Mouse (Mus musculus): Measurements from ENCODE around the gene Taok2.
A peak's percentile ranks its signal among the peaks of the same experiment; 100 is the strongest.
"Not testable (repeated sequence)": the region's sequence is repeated elsewhere in the genome, so short reads cannot be mapped to it uniquely, and the experiment has no call there.

The Taok2 gene

DNA sequence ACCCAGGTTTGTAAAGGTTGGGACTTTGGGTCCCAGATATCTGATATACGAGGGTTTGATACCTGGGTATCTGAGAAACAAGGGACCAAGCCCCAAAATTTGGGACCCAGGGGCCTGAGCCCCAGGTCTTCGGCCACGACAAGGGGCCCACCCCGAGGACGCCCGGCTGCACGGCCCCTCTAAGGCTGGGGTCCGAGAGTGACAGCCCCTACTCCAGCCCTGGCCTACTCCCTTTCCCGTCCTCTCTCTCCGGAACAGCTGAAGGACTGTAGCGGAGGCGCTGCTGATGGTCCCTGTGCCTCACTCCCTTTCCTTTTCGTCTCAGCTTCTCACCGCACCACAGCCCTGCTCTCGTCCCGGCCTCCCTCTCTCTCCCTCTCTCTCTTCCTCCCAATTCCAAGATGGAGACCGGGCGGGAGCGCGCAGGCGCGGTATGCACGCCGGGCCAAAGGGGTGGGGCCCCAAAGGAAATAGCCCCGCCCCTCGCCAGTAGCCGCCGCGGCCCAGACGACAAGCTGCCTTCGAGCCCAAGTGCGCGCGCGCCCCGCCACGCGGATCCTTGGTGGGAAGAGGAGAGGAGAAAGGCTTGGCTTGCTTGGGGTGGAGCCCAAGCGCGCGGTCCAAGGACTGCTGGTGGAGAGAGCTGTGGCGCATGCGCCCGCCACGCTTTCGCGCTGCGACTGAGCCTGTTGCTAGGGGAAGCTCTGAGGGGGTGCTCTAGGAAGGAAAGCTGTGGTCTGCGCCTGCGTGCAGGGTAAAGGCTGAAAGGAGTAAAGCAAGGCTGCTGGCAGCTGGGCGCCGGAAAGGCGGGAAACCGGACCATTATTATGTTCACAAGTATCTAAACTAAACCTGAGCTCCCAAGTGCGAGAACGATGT lies at the start of gene Taok2:
Taok2 (minus strand) TSS at position 418 of the 879 bp plus-strand sequence.
- peak; percentile 93 to 94 for DNase-seq (ENCODE audit: low spot score in 2 of 2)

DNA sequence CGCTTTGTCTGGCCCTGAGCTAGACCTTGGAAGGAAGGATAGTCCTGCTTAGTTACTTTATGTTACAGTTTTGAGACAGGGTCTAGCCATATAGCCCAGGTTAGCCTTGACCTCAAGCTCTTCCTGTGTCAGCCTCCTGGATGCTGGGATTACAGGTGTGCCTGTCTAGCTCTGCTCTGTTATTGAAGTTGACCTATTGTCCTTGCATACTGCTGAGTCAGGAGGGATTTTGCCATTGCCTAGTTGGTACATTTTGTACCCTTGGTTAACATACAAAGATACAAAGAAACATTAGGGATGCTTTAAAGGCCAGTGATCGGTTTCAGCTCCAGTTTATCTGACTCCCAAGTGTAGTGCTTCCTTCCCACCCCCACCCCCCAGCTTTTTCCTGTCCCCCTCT lies 48.1 kb upstream of the Taok2 start:
- DNase-seq (ENCODE audit: low spot score in 2 of 2) = no peak

DNA sequence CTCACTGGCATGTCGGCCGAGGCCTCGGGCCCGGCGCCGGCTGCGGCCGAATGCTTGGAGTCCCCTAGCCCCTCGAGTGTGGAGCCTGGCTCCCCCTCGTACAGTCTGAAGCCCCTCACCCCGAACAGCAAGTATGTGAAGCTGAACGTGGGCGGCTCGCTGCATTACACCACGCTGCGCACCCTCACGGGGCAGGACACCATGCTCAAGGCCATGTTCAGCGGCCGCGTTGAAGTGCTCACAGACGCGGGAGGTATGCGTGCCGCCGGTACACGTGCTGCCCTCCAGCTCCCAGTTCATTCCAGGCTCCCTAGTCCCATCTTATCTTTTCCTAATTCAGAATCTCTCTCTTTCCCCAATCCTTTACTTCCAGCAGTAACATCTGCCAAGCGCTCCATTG lies 44.5 kb upstream of the Taok2 start:
- DNase-seq (ENCODE audit: low spot score in 2 of 2) = no peak

DNA sequence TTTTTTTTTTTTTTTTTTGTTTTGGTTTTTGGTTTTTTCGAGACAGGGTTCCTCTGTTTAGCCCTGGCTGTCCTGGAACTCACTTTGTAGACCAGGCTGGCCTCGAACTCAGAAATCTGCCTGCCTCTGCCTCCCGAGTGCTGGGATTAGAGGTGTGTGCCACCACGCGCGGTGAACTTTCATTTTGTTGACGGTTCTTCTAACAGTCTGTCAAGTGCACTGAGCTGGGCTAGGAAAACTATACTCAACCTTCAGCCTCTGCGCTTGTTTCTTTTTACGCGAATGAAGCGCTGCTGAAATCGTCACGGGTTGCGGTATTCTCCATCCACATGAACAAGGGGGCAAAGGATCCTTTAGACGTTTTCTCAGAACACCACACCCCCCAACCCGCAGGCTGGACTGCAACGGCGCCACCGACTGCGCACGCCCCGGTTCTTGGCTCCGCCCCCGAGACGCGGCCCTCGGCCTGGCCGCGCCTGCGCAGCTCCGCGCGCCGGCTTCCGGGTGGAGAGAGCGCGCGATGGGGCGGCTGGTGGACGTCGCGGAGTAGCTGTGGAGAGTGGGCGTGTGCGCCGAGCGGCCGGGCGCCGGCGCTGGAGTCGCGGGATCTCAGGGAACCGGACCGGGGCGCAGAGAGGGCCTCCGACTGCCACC lies 44.0 kb upstream of the Taok2 start, which contains the start of gene Kctd13:
Kctd13 (plus strand) TSS at position 496 of the 654 bp plus-strand sequence.
- DNase-seq (ENCODE audit: low spot score in 2 of 2) = peak; percentile 93

DNA sequence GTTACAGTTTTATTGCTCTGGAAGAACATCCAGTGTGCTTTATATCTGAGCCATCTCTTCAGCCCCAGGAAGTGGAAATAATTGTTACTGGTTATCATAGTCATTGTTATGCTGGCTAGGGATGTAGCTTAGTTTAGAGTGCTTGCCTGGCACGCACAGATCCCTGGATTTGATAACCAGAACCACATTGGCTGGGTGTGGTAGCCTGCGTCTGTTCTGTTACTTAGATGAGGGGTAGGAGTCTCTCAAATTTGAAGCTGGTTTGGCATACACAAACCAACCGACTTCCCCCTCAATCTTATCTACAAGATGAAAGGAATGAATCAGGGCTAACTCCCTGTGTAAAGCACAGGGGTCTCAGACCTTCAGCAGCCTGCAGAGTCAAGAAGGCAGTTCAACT lies 41.8 kb upstream of the Taok2 start:
- no peak for DNase-seq (ENCODE audit: low spot score in 2 of 2)

DNA sequence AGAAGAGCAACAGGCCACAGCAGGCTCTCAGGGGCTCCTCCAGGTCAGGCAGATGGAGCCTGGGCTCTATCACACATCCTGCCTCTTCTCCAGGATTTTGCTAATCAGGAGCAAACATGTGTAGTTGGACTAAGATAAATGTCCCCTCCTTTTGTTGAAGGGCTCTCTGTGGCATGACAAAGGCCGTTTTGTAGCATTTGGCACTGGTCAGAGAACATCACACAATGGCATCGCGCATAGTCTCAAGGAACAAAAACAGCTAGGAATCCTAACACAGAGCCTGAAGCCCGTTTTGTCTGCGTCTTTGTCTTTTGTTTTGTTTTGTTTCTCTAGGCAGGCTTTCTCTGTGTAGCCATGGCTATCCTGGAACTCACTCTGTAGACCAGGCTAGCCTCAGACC lies 39.5 kb upstream of the Taok2 start:
- no peak for DNase-seq (ENCODE audit: low spot score in 2 of 2)

DNA sequence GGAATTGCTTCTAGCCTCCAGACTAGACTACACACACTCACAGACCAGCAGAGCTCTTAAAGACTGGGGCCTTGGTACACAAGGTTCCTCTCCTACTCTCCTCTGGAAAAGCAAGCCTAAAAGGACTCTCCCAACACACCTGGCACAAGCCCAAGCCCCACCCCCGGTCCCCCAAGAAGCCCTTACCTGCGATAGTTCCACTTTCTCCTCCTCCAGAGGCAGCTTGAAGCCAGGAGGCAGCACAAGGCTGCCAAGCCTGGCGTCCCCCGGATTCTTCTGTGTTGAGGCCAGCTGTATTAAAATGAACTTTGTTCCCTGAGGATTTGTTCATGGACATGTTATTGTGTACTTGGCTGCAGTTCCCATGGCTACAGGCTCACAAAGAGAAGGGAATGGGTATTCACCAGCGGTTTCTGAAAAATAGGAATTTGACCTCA lies 38.1 kb upstream of the Taok2 start, which contains the start of gene Tmem219:
Tmem219 (minus strand) TSS at position 294 of the 437 bp plus-strand sequence.
- DNase-seq (ENCODE audit: low spot score in 2 of 2) = no peak

DNA sequence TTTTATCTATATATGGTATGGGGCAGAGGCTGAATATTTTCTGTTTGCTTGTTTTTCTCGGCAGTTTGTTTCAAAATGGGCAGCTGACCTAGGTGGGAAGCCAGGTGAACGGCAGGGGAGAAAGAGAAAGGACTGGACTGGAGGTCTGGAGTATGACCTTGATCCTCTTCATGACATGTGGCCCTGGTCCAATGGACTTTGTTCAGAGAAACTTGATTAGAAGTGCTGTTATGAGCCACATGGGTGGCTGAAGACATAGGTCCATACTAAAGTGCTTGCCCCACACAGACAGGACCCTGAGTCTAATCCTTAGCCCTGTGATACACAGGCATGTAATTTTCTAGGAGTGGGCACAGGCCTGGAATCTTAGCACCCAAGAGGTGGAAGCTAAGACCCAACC lies 37.1 kb upstream of the Taok2 start:
- no peak for DNase-seq (ENCODE audit: low spot score in 2 of 2)

DNA sequence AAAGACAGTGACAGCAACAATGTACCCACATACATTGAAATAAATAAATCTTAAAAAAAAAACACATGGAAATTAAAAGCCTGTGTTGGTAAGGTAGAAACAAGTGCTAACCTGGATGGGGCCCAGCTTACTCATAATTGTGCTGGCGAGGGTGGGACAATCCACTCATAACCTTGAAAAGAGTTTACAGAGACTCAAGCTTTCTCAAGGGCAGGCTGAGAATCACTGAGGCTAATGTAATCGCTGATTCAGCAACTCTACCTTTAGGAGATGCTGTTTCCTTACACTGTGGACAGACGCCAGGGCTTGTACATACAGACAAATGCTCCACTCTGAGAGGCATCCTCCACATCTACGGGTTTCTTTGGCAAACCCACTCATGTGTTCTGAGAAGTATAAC lies 35.5 kb upstream of the Taok2 start:
- DNase-seq (ENCODE audit: low spot score in 2 of 2) = no peak

DNA sequence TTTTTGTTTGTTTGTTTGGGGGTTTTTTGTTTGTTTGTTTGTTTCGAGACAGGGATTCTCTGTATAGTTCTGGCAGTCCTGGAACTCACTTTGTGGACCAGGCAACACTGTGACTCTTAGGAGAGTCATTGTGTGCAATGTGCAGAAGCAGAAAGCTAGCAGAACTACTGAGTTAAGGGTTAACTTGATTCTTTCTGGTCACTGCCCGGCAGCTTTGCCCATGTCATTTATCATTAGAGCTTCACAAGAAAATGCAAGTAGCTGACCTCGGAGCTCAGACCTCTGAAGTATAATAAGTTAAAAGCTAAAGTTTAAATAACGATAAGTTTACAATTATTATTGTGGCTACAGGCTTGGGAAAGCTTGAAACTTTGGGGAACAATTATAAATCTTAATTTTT lies 33.9 kb upstream of the Taok2 start:
- DNase-seq (ENCODE audit: low spot score in 2 of 2) = not testable (repeated sequence)

DNA sequence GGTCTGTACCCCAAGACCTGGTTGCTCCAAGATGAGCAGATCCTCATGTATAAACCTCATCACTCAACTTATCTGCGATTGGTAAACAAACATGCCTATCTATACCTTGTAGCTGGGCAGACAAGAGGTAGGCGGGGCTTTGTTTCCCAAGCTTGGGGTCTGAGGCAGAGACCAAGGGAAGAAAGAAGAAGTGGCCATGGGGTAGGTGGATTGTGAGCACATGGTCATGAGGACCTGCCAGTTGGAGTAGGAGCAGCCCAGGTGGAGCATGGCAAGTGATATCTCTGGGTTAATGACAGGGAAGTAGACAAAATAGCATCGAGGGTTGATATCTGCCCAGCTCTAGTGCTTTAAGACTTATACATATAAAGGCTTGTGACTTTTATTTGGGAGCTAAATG lies 30.3 kb upstream of the Taok2 start:
- no peak for DNase-seq (ENCODE audit: low spot score in 2 of 2)

DNA sequence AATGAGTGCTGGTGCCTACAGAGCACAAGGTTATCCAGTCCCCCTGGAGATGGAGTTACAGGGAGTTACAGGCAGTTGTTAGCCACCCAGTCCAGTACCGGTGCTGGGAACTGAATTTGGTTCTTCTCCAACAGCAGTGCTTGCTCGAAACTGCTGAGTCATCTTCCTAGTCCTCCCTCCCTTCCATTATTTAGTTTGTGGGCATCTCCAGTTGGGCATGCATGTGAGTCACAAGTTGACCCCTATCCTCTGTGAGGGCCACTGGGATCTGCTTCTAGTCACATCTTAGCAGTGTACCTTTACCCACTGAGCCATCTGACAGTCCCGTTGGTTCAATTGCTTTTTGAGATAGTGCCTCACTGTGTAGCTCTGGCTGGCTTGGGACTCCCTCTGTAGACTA lies 21.1 kb upstream of the Taok2 start:
- no peak for DNase-seq (ENCODE audit: low spot score in 2 of 2)

DNA sequence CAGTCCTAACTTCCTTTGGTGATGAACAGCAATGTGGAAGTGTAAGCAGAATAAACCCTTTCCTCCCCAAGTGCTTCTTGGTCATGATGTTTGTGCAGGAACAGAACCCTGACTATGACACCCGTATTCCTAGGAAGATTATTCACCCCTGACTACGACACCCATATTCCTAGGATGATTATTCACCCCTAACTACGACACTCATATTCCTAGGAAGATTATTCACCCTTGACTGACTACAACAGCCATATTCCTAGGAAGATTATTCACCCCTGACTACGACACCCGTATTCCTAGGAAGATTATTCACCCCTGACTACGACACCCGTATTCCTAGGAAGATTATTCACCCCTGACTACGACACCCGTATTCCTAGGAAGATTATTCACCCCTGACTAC lies 15.3 kb upstream of the Taok2 start:
- DNase-seq (ENCODE audit: low spot score in 2 of 2) = not testable (repeated sequence)

DNA sequence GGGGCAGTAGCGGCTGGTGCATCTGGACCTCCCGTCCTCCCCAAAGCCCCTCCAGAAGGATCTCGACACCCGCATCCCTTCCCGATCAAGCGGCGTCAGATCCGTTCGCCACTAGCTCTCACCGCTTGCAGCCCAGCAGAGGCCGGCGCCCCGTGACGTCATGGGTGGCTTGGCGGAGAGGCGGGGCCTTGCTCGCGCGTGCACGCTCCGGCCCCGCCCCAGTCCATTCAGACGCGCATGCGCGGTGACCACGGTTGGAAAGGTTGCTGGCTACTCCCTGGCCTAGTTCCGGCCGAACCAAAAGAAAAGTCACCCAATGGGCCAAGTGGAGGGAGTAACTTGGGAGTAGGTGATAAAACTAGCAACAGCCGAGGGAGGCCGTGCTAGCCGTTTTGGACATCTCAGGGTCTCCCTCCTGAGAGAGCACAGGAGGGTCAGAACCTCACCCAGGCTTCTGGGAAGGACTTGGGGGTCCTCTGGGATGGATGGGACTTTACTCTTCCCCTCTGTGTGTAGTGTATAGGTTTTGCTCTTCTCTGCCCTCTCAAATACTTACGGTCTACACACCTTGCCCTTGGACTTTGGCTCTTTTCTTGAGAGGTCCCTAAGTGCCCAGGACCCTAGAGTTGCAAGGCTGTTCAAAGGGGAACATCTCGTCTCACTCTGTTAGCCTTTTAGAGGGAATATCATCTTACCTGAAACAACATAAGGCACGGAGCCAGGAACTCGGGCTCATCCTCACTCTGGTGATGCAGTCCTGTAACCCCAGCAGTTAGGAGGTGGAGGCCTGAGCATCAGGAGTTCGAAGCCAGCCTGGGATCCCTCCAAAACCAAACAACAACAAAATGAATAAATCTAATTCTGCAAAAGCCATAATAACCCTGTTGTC lies 13.8 kb upstream of the Taok2 start:
- DNase-seq (ENCODE audit: low spot score in 2 of 2) = peak; percentile 91 to 92

DNA sequence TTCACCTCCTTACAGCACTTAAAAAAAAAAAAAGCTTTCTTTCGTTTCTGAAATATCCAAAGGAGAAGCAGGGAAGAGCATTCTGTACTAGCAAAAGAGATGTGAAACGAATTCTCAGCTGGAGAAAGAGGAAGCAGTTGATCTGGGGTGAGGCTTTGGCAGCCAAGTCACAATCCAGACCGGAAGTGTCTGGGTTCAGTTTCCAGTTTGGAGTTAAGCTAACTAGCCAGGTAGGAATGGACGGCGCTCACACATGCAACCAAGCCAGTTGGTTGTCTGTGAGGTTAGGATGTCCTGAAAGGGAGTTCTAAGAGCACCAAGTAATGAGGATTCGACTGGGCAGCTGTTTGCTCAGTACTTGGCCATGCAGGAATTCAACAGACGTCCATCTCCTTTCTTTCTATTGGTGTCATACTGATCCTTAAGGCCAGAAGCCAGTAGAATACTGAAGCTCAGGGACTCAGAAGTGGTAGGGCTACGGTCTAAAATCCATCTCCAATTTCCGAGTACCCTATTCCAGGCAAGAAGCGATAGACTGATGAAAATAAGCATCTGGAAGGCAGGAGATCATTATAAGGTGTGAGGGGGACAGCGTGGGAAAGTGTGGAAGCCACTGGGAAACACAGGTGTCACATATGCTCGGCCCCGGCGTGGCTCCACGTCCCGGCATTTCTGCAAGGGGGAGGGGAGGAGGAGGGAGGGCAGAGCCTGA lies 13.0 kb upstream of the Taok2 start:
- peak; percentile 47 to 56 for DNase-seq (ENCODE audit: low spot score in 2 of 2)

DNA sequence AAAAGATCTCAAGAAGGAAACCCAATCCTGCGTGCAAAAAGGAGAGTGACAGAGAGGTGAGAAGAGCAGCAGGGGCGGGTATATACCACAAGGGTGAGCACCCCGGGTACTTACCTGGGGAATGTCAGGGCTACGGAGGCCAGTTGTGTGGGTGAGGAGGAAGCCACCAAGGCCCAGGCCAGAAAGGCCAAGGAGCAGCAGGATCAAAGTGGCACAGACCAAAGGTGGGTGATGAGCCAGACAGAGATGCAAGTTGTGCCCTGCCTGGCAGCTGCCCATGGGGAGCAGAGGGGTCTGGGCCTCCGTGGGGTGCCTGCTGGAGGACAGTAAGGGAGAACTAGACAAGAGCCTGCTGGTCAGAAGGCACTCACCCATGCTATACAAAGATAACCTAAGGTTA lies 12.4 kb upstream of the Taok2 start:
- no peak for DNase-seq (ENCODE audit: low spot score in 2 of 2)

DNA sequence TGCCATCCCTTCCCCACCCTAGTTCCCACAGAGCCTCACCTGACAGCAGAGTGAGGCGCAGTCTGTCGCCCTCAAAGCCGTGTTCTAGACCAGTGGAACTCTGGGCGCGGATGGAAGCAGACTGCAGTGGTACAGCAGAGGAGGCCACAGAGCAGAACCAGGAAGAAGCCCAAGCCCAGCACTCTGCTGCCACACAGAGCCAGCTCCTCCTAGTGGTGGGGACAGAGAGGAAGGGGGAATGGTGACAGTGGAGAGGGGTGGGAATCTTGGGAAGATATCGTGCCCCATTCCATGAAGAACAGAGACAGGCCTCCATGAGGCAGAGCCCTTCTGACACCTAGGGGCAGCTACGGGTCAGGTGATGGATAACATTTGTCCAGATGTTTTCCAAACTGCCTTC lies 4.3 kb upstream of the Taok2 start:
- DNase-seq (ENCODE audit: low spot score in 2 of 2) = no peak

DNA sequence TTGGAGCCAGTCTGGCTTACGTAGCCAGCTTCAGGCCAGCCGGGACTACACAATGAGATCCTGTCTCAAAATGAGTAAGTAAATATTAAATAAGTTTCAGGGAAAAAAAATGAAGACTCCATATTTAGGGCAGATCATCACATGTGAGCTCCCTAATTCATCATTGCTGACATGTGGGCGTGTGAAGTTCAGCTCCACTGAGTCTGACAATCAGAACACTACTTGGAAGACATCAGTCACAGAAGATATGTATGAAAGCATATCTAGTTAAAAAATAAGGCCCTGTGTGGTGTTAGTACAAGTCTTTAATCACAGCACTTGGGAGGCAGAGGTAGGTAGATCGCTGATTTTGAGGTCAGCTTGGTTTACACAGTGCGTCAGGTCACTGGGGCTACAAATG lies 2.8 kb upstream of the Taok2 start:
- no peak for DNase-seq (ENCODE audit: low spot score in 2 of 2)

DNA sequence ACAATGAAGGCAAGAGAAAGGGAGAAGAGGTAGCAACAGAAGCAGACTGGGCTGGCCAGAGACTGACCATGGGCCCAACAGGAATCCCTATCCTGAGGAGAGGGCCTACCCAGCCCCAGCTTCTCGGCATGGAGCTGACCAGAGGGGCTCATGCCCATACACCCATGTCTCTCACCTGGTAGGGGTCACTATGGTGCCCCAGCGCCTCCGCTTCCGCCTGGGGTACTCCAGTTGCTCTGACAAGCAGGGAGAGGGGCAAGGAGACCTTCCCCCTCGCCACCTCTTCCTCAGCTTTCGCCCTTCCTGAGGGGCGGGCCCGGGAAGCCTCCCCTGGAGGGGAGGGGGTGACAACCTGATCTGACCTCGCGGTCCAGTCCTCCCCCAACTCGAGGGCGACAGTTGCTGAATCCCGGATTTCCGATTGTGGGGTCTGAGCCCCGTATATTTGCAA lies 747 bp downstream of the Taok2 start:
- DNase-seq (ENCODE audit: low spot score in 2 of 2) = no peak

DNA sequence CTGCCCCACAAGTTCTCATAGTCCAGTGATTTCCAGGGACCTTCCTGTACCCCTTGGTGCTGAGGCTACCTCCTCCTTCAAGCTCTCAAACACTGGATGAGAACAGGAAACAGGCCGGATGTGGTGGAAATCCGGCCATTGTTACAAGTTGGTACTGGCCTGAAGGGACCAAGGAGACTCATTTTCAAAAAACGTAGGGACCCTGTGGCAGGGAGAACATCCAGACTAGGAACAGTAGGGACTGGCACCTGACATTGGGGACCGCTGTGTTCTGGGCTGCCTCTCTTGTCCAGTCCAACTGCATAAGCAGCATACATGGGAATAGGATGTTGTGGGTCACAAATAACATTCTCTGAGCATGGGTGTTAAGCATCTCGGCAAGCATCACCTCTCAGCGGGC lies 3.5 kb downstream of the Taok2 start:
- DNase-seq (ENCODE audit: low spot score in 2 of 2) = no peak

DNA sequence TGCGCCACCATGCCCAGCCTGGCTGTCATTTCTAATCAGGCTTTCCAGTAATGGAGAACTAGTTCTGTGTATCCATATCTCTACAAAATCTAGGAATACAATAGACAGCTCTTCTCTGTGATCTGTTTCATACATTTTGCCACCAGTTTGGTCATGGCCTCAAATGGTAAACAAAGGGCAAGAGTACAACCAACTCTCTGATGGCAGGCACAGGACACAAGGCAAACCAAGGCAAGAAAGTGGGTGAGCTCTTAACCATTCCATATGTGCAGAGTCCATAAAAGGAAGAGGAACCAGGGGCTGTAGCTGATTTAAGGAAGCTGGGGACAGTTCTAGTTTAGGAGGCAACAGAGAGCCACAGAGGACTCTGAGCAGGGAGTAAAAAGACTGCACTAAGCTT lies 7.3 kb downstream of the Taok2 start:
- DNase-seq (ENCODE audit: low spot score in 2 of 2) = no peak

Data from spleen, postnatal 36 days (tissue).